Mouse (Mus musculus) hindbrain, embryonic 16.5 days (tissue): ENCODE measurements around the gene Ubash3a. TPM values are rescaled to one million over a fixed set of nuclear protein-coding genes. Genes with fewer than 3 reads are reported as not detected.
A peak's percentile ranks its signal among the peaks of the same experiment; 100 is the strongest.

Source experiments
- ATAC-seq: fragments of 200-750 bp; cut with Nextera tagmentation; 2 replicates; pipeline ENCODE4 v1.8.0; 2017; ENCODE audit warnings: moderate TSS enrichment, moderate library complexity
- H3K27ac ChIP-seq: fragments of 300-500 bp; sonication (generic); 2 replicates; pipeline ENCODE4 v1.5.1; 2014; ENCODE audit warnings: low read depth, mild to moderate bottlenecking, control low read depth, low read length, moderate library complexity
- H3K27me3 ChIP-seq: fragments of 300-500 bp; sonication (generic); replicated peaks from 2 replicates; pipeline ENCODE4 v1.6.1; 2014; ENCODE audit warnings: low read length; ENCODE audit not compliant: control insufficient read depth, insufficient read depth
- H3K36me3 ChIP-seq: fragments of 300-500 bp; sonication (generic); 2 replicates; pipeline ENCODE4 v1.6.1; 2014; ENCODE audit warnings: mild to moderate bottlenecking, low read length, moderate library complexity, mixed read lengths; ENCODE audit not compliant: control insufficient read depth, insufficient read depth
- H3K4me1 ChIP-seq: fragments of 300-500 bp; sonication (generic); 2 replicates; pipeline ENCODE4 v1.6.1; 2014; ENCODE audit warnings: low read depth, low read length; ENCODE audit not compliant: control insufficient read depth, insufficient read depth
- H3K4me2 ChIP-seq: fragments of 300-500 bp; sonication (generic); 2 replicates; pipeline ENCODE4 v1.6.1; 2014; ENCODE audit warnings: mild to moderate bottlenecking, low read length, control low read depth, moderate library complexity
- H3K4me3 ChIP-seq: fragments of 300-500 bp; sonication (generic); 2 replicates; pipeline ENCODE4 v1.5.1; 2014; ENCODE audit warnings: mild to moderate bottlenecking, low read length, control low read depth, moderate library complexity
- H3K9ac ChIP-seq: fragments of 300-500 bp; sonication (generic); 2 replicates; pipeline ENCODE4 v1.6.1; 2014; ENCODE audit warnings: low read depth, mild to moderate bottlenecking, control low read depth, low read length, moderate library complexity
- H3K9me3 ChIP-seq: fragments of 300-500 bp; sonication (generic); 2 replicates; pipeline ENCODE4 v1.6.1; 2014; ENCODE audit warnings: mild to moderate bottlenecking, low read length, moderate library complexity; ENCODE audit not compliant: control insufficient read depth
- WGBS: fragments of 180-500 bp; shearing (Covaris S2); extraction: QIAGEN DNeasy Blood & Tissue Kit; methylation state at CpG from one replicate; pipeline ENCODE4 v1.1.7; 2014; 5-methylcytosine and 5-hydroxymethylcytosine counted together
- polyA plus RNA-seq: library from polyadenylated mRNA; unstranded; fragments of >200 nt; fragmentation: Nextera tagmentation; extraction: Ambion mirVana; gene quantifications from 2 replicates; pipeline ENCODE4 v1.2.1, GENCODE M21; 2015

The Ubash3a gene
- polyA plus RNA-seq, 1 experiment from 2014 or later, result not detected

- no peak for ATAC-seq
- WGBS, result 70% methylated on average over 12 of the region's 12 CpGs
- H3K27ac ChIP-seq, result no peak overlapping the region
- no peak overlapping the region for H3K4me2 ChIP-seq
- H3K27me3 ChIP-seq, result no peaks in the 10 kb centered on the region
- H3K9ac ChIP-seq, result no peak overlapping the region
- H3K4me1 ChIP-seq, result no peaks in the 10 kb centered on the region
- 0 out of 2 replicates have a peak, but pooled peaks cover 2% of the 10 kb centered on the region for H3K9me3 ChIP-seq
- no peak overlapping the region for H3K4me3 ChIP-seq
- H3K36me3 ChIP-seq, result no peaks in the 10 kb centered on the region
Observed at GRCm38 (mm10) chr17:31183180-31183974, 24.3 kb upstream of the Ubash3a start.

GRCm38 (mm10) chr17:31184269-31184990, 23.2 kb upstream of the Ubash3a start:
- H3K27ac ChIP-seq, result no peak overlapping the region
- H3K36me3 ChIP-seq, result no peaks in the 10 kb centered on the region
- no peak overlapping the region for H3K4me2 ChIP-seq
- 0 out of 2 replicates have a peak, but pooled peaks cover 2% of the 10 kb centered on the region for H3K9me3 ChIP-seq
- no peak overlapping the region for H3K9ac ChIP-seq
- no peak for ATAC-seq
- H3K4me1 ChIP-seq, result no peaks in the 10 kb centered on the region
- no peaks in the 10 kb centered on the region for H3K27me3 ChIP-seq
- no peak overlapping the region for H3K4me3 ChIP-seq
- WGBS, result 85% methylated on average over 12 of the region's 12 CpGs

DNA sequence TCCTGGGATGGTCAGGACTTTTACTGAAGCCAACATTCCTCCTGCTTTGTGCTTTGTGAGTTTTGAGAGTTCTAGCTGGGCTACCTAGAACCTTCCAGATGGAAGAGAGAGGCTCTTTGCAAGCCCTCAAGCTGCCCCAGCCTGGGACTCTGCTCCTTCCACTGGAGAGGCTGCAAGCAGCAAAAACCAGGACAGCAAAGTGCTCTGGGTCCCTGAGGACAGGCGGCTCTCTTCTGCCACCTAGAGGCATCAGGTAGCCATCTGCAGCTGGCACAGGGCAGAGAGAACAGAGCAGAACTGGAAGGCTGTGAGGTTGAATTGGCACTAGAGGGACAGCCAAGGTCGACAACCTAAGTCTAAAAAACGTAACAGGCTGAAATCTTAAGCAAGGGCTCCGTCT, 20.3 kb upstream of the Ubash3a start:
- 23% methylated on average over 4 of the region's 4 CpGs for WGBS
- Histone ChIP-seq H3K4me1 (no peaks in the 10 kb centered on the region), H3K36me3 (no peaks in the 10 kb centered on the region), H3K27me3 (no peaks in the 10 kb centered on the region), H3K9me3 (0 out of 2 replicates have a peak, but pooled peaks cover 2% of the 10 kb centered on the region), H3K4me3 (no peak overlapping the region), H3K9ac (no peak overlapping the region), H3K4me2 (no peak overlapping the region), H3K27ac (no peak overlapping the region)
- peak; percentile 72; the same call in 1 of the 2 replicates for ATAC-seq

DNA sequence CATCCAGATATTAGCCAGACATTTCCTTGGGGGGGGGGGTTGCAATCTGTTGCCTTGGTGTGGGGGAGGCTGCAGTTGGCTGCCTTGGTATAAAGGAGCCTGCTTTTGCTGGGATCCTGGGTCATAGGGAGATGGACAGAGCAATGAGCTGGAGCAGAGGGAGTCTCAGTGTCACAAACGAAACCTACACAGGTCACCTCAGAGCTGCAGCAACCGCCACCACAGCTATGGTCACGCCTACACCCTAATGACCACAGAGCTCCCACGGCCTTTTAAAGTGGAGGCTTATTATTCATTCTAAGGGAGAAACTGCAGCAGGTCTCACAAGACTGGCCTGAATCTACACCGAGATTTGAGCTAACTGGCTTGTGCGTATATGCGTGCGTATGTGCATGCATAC, 15.8 kb upstream of the Ubash3a start:
- H3K36me3 ChIP-seq, result no peaks in the 10 kb centered on the region

DNA sequence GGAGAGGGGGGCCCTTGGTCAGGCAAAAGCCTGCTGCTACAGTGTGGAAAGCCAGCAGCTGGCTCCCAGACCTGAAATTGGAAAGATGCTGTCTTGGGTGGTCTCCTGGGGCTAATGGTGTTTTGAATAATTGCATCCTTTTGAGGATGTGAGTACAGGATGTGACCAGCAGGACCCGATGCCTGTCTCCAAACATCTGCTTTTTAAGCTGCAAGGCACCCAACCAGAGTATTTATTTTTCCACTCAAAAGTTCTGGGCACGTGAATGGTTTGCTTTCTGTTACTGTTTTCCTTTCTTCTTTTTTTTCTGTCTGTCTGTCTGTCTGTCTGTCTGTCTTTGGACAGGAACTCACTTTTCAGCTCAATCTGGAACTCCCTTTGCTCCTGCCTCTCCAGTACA, 15.0 kb upstream of the Ubash3a start:
- H3K27ac ChIP-seq, result no peak overlapping the region
- H3K27me3 ChIP-seq, result no peaks in the 10 kb centered on the region
- no peak for ATAC-seq
- H3K4me1 ChIP-seq, result no peaks in the 10 kb centered on the region
- no peak overlapping the region for H3K4me3 ChIP-seq
- no peaks in the 10 kb centered on the region for H3K36me3 ChIP-seq
- H3K4me2 ChIP-seq, result no peak overlapping the region
- 70% methylated on average over 2 of the region's 2 CpGs for WGBS
- no peaks in the 10 kb centered on the region for H3K9me3 ChIP-seq
- no peak overlapping the region for H3K9ac ChIP-seq

More for the DNA sequence above, 15.8 kb upstream of the Ubash3a start:
- Histone ChIP-seq H3K9me3 (0 out of 2 replicates have a peak, but pooled peaks cover under 1% of the 10 kb centered on the region), H3K4me1 (no peaks in the 10 kb centered on the region), H3K27me3 (no peaks in the 10 kb centered on the region), H3K9ac (no peak overlapping the region), H3K27ac (no peak overlapping the region), H3K4me3 (no peak overlapping the region), H3K4me2 (no peak overlapping the region)
- WGBS, result 71% methylated on average over 8 of the region's 8 CpGs
- no peak for ATAC-seq

GRCm38 (mm10) chr17:31193360-31193759, 14.3 kb upstream of the Ubash3a start:
- Histone ChIP-seq H3K9me3 (no peaks in the 10 kb centered on the region), H3K27me3 (no peaks in the 10 kb centered on the region), H3K4me2 (no peak overlapping the region), H3K4me1 (no peaks in the 10 kb centered on the region), H3K9ac (no peak overlapping the region), H3K27ac (no peak overlapping the region), H3K4me3 (no peak overlapping the region), H3K36me3 (no peaks in the 10 kb centered on the region)
- ATAC-seq, result no peak
- 77% methylated on average over 9 of the region's 9 CpGs for WGBS

DNA sequence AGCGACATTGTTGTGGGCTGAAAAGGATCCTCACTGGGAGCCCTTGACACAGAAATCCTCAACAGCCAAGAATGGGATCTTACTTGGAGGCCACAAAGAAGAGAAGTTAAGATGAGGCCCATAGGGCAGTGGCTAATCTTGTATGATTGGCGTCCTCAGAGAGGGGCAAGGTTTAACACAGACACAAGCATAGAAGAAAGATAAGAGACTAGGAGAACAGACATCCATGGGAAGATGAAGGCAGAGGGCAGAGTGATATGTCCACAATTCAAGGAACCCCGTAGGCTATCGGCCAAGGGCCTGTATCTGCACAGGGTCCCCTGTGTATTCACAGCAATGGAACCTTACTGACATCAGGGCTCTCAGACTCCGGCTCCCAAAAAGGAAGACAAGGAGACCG, 12.5 kb upstream of the Ubash3a start:
- Histone ChIP-seq H3K4me1 (no peaks in the 10 kb centered on the region), H3K9me3 (no peaks in the 10 kb centered on the region), H3K36me3 (no peaks in the 10 kb centered on the region), H3K9ac (no peak overlapping the region), H3K4me2 (no peak overlapping the region), H3K27me3 (no peaks in the 10 kb centered on the region), H3K4me3 (no peak overlapping the region), H3K27ac (no peak overlapping the region)
- no peak for ATAC-seq
- 84% methylated on average over 6 of the region's 6 CpGs for WGBS

DNA sequence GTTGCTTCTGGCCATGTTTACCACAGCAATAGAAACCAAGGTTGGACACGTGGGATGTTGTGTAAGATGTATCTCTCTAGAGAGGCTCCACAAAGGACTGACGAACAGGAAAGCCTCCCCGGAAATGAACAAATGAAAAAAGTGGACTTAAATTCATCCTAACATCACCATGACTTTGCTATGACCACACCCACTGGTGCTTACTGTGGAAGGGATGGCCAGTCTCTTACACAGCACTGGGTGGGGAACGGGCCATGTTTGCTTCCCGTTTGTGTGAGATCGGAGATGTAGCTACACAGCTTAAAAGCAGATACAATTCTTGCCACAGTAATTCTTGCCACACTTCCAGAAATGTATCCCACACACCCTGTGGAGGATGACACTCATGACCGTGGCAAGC, 11.4 kb upstream of the Ubash3a start:
- Histone ChIP-seq H3K4me2 (no peak overlapping the region), H3K27ac (no peak overlapping the region), H3K27me3 (no peaks in the 10 kb centered on the region), H3K36me3 (no peaks in the 10 kb centered on the region), H3K4me3 (no peak overlapping the region), H3K4me1 (no peaks in the 10 kb centered on the region), H3K9ac (no peak overlapping the region), H3K9me3 (no peaks in the 10 kb centered on the region)
- WGBS, result 93% methylated on average over 7 of the region's 7 CpGs
- no peak for ATAC-seq

DNA sequence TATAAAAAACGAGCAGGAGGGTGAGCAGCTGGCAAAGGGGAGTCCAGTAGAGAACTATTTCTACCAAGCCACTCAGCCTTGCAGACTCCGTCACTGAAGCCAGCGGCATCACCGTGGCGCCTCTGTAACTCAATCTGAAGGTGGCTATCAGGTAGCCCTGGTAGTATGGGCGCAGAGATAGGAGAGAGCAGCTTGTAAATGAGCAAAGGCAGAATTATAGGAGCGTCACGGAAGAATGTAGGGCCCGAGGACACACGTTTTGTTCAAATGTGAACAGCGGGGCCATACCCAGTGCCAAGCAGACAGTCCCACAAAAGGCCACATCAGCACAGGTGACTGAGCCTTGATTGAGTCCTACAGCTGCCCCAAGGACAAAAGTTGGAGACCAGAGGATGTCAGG, 8.8 kb upstream of the Ubash3a start, which contains the start of gene Tmprss3:
TSS of gene Tmprss3 (minus strand) at position 101 of the 400 bp plus-strand sequence.
- H3K4me3 ChIP-seq, result no peak within 1 kb of the TSS
- no peaks in the 10 kb centered on the region for H3K9me3 ChIP-seq
- H3K4me2 ChIP-seq, result no peak within 1 kb of the TSS
- no peak for ATAC-seq
- H3K27ac ChIP-seq, result no peak within 1 kb of the TSS
- H3K27me3 ChIP-seq, result no peaks in the 10 kb centered on the region
- no peaks in the 10 kb centered on the region for H3K4me1 ChIP-seq
- no peak within 1 kb of the TSS for H3K9ac ChIP-seq
- WGBS, result 81% methylated on average over 11 of the region's 11 CpGs
- H3K36me3 ChIP-seq, result no peaks in the 10 kb centered on the region
